Mouse (Mus musculus): ENCODE measurements around the gene Hmcn1.

- TF ChIP-seq GATA1 (IDR thresholded peaks at IDR 0.05; ENCODE audit: low read length) (no peak), TAL1 (IDR thresholded peaks at IDR 0.05; ENCODE audit: low read length) (no peak)
Observed at GRCm38 (mm10) chr1:150546463-150546862, 446.8 kb downstream of the Hmcn1 start.
